Mouse (Mus musculus) gastrocnemius, adult 2 months (tissue): ENCODE results near the gene Larp1. TPM values are rescaled to one million over a fixed set of nuclear protein-coding genes. Genes with fewer than 3 reads are reported as not detected.
"Not testable (repeated sequence)": the region's sequence is repeated elsewhere in the genome, so short reads cannot be mapped to it uniquely, and the experiment has no call there.

Source experiments
- DNase-seq: peaks from one replicate; pipeline ENCODE4 v3.0.0; 2022
- H3K27ac ChIP-seq: fragments of 200-600 bp; 2 replicates; pipeline ENCODE4 v1.8.1; 2022; ENCODE audit warnings: mild to moderate bottlenecking
- H3K4me3 ChIP-seq: fragments of 200-600 bp; 2 replicates; pipeline ENCODE4 v1.8.1; 2022; ENCODE audit warnings: mild to moderate bottlenecking, moderate library complexity
- CTCF ChIP-seq: fragments of 200-600 bp; IDR thresholded peaks from 2 replicates; pipeline ENCODE4 v1.8.1; 2022; ENCODE audit warnings: antibody characterized with exemption, mild to moderate bottlenecking, moderate library complexity
- intact Hi-C: fragments of 180-260 bp; cut with DNase I; formaldehyde crosslinking; loops from one replicate; pipeline ENCODE4 v1.15.1; 2025
- total RNA-seq, 2 experiments: library from RNA; stranded (reverse); gene quantifications; 2 replicates each; pipeline ENCODE4 v1.2.3; 2021

Larp1 gene
- total RNA-seq, 2 experiments from 2014 or later: 90.4 to 98.4 TPM

GRCm38 (mm10) chr11:58057455-58057854, 48.6 kb downstream of the Larp1 start:
- DNase-seq: peak; percentile 50
- intact Hi-C loops: loop anchor here (1.0 kb wide), 1 partner anchor 106 kb away; no protein-coding TSS in a partner anchor
- peak; percentile 91 for TF ChIP-seq CTCF

DNA sequence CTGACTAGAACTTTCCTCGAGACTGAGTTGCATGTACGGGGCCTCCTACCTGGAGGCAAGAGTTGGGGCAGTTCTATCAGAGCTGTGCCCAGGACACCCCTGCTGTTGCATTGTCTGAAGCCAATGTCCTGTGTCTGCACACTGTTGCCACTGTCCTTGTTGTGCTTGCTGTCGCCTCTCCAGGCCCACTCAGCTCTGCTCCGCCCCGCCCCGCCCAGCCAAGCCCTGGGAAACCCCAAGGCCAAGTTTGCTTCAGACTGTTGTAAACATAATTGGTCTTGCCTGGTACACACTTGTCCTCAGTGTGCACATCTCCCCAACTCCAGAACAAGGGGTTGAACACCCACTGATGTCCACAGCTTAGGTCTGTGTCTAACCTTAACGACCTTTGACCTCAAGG, 50.9 kb downstream of the Larp1 start:
- not testable (repeated sequence) for H3K27ac ChIP-seq, DNase-seq, H3K4me3 ChIP-seq
- intact Hi-C loops: loop anchor here (10.0 kb wide), 1 partner anchor 265 kb away; no protein-coding TSS in a partner anchor

More at GRCm38 (mm10) chr11:58057455-58057854, 48.6 kb downstream of the Larp1 start:
- H3K27ac ChIP-seq: no peak overlapping the region
- H3K4me3 ChIP-seq: no peak overlapping the region

DNA sequence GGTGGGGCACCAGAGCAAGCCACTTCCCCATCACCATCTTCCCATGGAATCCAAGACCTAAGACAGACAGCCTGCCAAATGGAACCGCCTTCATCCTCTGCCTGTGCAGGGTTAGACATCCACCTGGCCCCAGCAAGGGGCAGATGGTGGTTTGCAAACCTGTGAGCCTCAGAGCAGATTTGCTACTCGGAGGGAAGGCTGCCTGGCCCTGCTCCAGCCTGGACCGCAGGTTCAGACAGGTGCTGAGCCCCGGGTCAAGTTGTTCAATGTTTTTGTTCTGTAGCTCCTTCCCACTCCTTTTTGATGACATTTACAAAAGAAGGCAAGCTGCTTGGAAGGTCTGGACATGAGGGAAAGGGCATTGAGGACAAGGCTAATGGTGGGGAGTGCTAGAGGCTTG, 52.4 kb downstream of the Larp1 start:
- DNase-seq, H3K27ac ChIP-seq, H3K4me3 ChIP-seq: not testable (repeated sequence)
- intact Hi-C loops: loop anchor here (10.0 kb wide), 1 partner anchor 266 kb away; no protein-coding TSS in a partner anchor

DNA sequence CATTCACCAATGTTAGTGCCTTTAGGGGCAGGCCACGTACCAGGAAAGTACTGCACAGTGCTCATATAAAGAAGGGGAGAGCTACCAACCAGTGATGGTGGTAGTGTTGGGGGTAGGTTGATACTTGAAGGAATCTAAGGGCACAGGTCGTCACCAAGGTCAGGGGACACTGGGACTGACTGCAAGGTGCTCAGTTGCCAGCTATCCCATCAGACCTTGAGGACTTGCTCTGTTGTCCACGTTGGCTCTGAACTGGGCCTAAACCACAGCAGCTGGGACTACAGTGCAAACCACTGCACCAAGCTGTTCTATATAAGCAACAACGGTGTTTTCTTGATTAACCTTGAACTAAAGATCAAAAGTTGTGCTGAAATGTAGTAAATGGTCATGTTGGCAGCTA, 53.7 kb downstream of the Larp1 start:
- intact Hi-C loops: loop anchor here (10.0 kb wide), 1 partner anchor 268 kb away; no protein-coding TSS in a partner anchor
- Histone ChIP-seq H3K27ac (no peak overlapping the region), H3K4me3 (no peak overlapping the region)
- TF ChIP-seq CTCF: no peak
- no peak for DNase-seq

DNA sequence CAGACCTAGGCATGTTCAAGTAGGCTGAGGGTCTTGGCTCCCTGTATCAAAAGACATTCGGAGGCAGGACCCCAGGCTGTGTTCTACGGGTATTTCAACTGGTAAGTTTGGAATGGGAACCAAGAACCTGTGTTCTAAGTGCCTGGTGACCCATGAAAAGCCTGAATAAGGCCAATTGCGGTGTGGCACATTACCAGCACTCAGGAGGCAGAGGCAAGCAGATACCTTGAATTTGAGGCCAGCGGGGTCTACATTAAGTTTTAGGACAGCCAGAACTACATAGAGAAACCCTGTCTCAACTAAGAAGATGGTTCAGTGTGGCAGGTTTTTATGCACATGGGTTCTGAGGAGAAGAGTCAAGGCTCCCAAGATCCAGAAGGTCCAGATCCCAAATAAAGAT, 56.2 kb downstream of the Larp1 start:
- TF ChIP-seq CTCF: no peak
- Histone ChIP-seq H3K27ac (no peak overlapping the region), H3K4me3 (no peak overlapping the region)
- DNase-seq: no peak
- intact Hi-C loops: loop anchor here (10.0 kb wide), 1 partner anchor 270 kb away; no protein-coding TSS in a partner anchor

- DNase-seq: no peak
- intact Hi-C loops: no loop called here
- Histone ChIP-seq H3K4me3 (no peak overlapping the region), H3K27ac (no peak overlapping the region)
- no peak for TF ChIP-seq CTCF
Measured at GRCm38 (mm10) chr11:58072978-58073377, 64.1 kb downstream of the Larp1 start.

- TF ChIP-seq CTCF: no peak
- intact Hi-C loops: no loop called here
- no peak for DNase-seq
- H3K27ac ChIP-seq: no peak overlapping the region
- H3K4me3 ChIP-seq: no peak overlapping the region
Measured at GRCm38 (mm10) chr11:58077270-58077669, 68.4 kb downstream of the Larp1 start.

- TF ChIP-seq CTCF: no peak
- Histone ChIP-seq H3K27ac (no peak overlapping the region), H3K4me3 (no peak overlapping the region)
- intact Hi-C loops: no loop called here
- no peak for DNase-seq
Measured at GRCm38 (mm10) chr11:58081716-58082115, 72.9 kb downstream of the Larp1 start.

- peak; percentile 45 for DNase-seq
- H3K4me3 ChIP-seq: peak overlapping the region; percentile 74
- peak overlapping the region; percentile 86 for H3K27ac ChIP-seq
- no peak for TF ChIP-seq CTCF
- intact Hi-C loops: no loop called here
Measured at GRCm38 (mm10) chr11:58092541-58092940, 83.7 kb downstream of the Larp1 start.

GRCm38 (mm10) chr11:58093021-58093528, 84.2 kb downstream of the Larp1 start, which contains the start of gene Gm12248:
Gene Gm12248 (minus strand): TSS chr11:58093134.
- intact Hi-C loops: no loop called here
- Histone ChIP-seq H3K4me3 (peak within 1 kb of the TSS; percentile 74), H3K27ac (peak within 1 kb of the TSS; percentile 86)
- TF ChIP-seq CTCF: no peak
- peak; percentile 76 for DNase-seq

GRCm38 (mm10) chr11:58094766-58095165, 85.9 kb downstream of the Larp1 start:
- intact Hi-C loops: no loop called here

GRCm38 (mm10) chr11:58095561-58095960, 86.7 kb downstream of the Larp1 start:
- TF ChIP-seq CTCF: no peak
- no peak overlapping the region for H3K4me3 ChIP-seq
- intact Hi-C loops: no loop called here
- H3K27ac ChIP-seq: no peak overlapping the region
- no peak for DNase-seq

More at GRCm38 (mm10) chr11:58094766-58095165, 85.9 kb downstream of the Larp1 start:
- peak overlapping the region; percentile 0; the same call in 1 of the 2 replicates for H3K27ac ChIP-seq
- TF ChIP-seq CTCF: no peak
- no peak overlapping the region for H3K4me3 ChIP-seq
- DNase-seq: no peak

DNA sequence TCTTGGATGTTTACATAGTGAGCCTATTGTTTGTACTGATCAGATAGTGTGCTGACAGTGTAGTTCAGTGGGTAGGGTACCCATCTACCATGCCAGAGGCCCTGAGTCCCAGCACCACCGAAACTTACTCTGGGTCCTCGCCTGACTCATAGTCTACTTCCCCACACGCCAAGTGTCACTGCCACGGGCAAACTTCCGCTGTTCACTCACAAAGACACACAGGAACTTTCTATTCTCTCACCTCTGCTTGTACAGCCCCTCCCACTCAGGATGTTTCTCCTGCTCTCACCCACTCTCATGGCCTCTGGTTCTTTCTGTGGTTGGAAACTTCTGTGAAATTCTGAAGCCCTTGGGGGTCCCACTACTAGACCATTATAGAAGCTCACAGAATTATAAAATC, 87.3 kb downstream of the Larp1 start:
- no peak for TF ChIP-seq CTCF
- DNase-seq: no peak
- Histone ChIP-seq H3K27ac (no peak overlapping the region), H3K4me3 (no peak overlapping the region)
- intact Hi-C loops: no loop called here
